Mouse (Mus musculus): ENCODE data around the gene Actn4. TPM values are rescaled to one million over a fixed set of nuclear protein-coding genes. Genes with fewer than 3 reads are reported as not detected.

The Actn4 gene
- polyA plus RNA-seq, 1 experiment: 105 TPM

GRCm38 (mm10) chr7:28918540-28918939 is 43.6 kb downstream of the Actn4 start:
- H3K4me1 ChIP-seq (ENCODE audit: control insufficient read depth, insufficient read depth, low read length): peaks cover 35% of the 10 kb centered on the region
- TF ChIP-seq CTCF (IDR thresholded peaks at IDR 0.05; ENCODE audit: low read depth, low read length): no peak
- TF ChIP-seq POLR2A (IDR thresholded peaks at IDR 0.05; ENCODE audit: borderline replicate concordance, low read depth, low read length): no peak

GRCm38 (mm10) chr7:28917503-28918426 is 44.4 kb downstream of the Actn4 start:
- H3K27ac ChIP-seq (ENCODE audit: insufficient read depth, low read depth, low read length): no peak overlapping the region; the same call in 1 of the 2 replicates
- H3K4me1 ChIP-seq (ENCODE audit: control insufficient read depth, insufficient read depth, low read length): peaks cover 27% of the 10 kb centered on the region
- H3K4me3 ChIP-seq (ENCODE audit: insufficient read depth, low read length): no peak overlapping the region
- TF ChIP-seq CTCF (IDR thresholded peaks at IDR 0.05; ENCODE audit: low read depth, low read length) (no peak), POLR2A (IDR thresholded peaks at IDR 0.05; ENCODE audit: borderline replicate concordance, low read depth, low read length) (no peak)

More at GRCm38 (mm10) chr7:28918540-28918939, 43.6 kb downstream of the Actn4 start:
- Histone ChIP-seq H3K27ac (ENCODE audit: insufficient read depth, low read depth, low read length) (no peak overlapping the region), H3K4me3 (ENCODE audit: insufficient read depth, low read length) (no peak overlapping the region)

GRCm38 (mm10) chr7:28916491-28916890 is 45.6 kb downstream of the Actn4 start:
- no peak overlapping the region for H3K4me3 ChIP-seq (ENCODE audit: insufficient read depth, low read length)
- H3K27ac ChIP-seq (ENCODE audit: insufficient read depth, low read depth, low read length): no peak overlapping the region
- TF ChIP-seq POLR2A (IDR thresholded peaks at IDR 0.05; ENCODE audit: borderline replicate concordance, low read depth, low read length) (no peak), CTCF (IDR thresholded peaks at IDR 0.05; ENCODE audit: low read depth, low read length) (no peak)
- H3K4me1 ChIP-seq (ENCODE audit: control insufficient read depth, insufficient read depth, low read length): peaks cover 21% of the 10 kb centered on the region

GRCm38 (mm10) chr7:28913171-28913570 is 49.0 kb downstream of the Actn4 start:
- TF ChIP-seq POLR2A (IDR thresholded peaks at IDR 0.05; ENCODE audit: borderline replicate concordance, low read depth, low read length): no peak
- TF ChIP-seq CTCF (IDR thresholded peaks at IDR 0.05; ENCODE audit: low read depth, low read length): no peak
- Histone ChIP-seq H3K4me3 (ENCODE audit: insufficient read depth, low read length) (no peak overlapping the region), H3K4me1 (ENCODE audit: control insufficient read depth, insufficient read depth, low read length) (peaks cover 16% of the 10 kb centered on the region), H3K27ac (ENCODE audit: insufficient read depth, low read depth, low read length) (no peak overlapping the region)

- Histone ChIP-seq H3K4me3 (ENCODE audit: insufficient read depth, low read length) (no peak overlapping the region), H3K4me1 (ENCODE audit: control insufficient read depth, insufficient read depth, low read length) (peaks cover 20% of the 10 kb centered on the region), H3K27ac (ENCODE audit: insufficient read depth, low read depth, low read length) (no peak overlapping the region)
- no peak for TF ChIP-seq CTCF (IDR thresholded peaks at IDR 0.05; ENCODE audit: low read depth, low read length)
- TF ChIP-seq POLR2A (IDR thresholded peaks at IDR 0.05; ENCODE audit: borderline replicate concordance, low read depth, low read length): no peak
Measured at GRCm38 (mm10) chr7:28911632-28912031, 50.5 kb downstream of the Actn4 start.

- Histone ChIP-seq H3K4me3 (ENCODE audit: insufficient read depth, low read length) (peak overlapping the region; percentile 33), H3K27ac (ENCODE audit: insufficient read depth, low read depth, low read length) (peak overlapping the region; percentile 91), H3K4me1 (ENCODE audit: control insufficient read depth, insufficient read depth, low read length) (peaks cover 38% of the 10 kb centered on the region)
- no peak for TF ChIP-seq POLR2A (IDR thresholded peaks at IDR 0.05; ENCODE audit: borderline replicate concordance, low read depth, low read length)
- no peak for TF ChIP-seq CTCF (IDR thresholded peaks at IDR 0.05; ENCODE audit: low read depth, low read length)
Measured at GRCm38 (mm10) chr7:28907195-28907594, 54.9 kb downstream of the Actn4 start.

GRCm38 (mm10) chr7:28903778-28904177 is 58.4 kb downstream of the Actn4 start:
- no peak for TF ChIP-seq POLR2A (IDR thresholded peaks at IDR 0.05; ENCODE audit: borderline replicate concordance, low read depth, low read length)
- TF ChIP-seq CTCF (IDR thresholded peaks at IDR 0.05; ENCODE audit: low read depth, low read length): no peak
- peaks cover 38% of the 10 kb centered on the region for H3K4me1 ChIP-seq (ENCODE audit: control insufficient read depth, insufficient read depth, low read length)
- H3K4me3 ChIP-seq (ENCODE audit: insufficient read depth, low read length): no peak overlapping the region
- H3K27ac ChIP-seq (ENCODE audit: insufficient read depth, low read depth, low read length): no peak overlapping the region

GRCm38 (mm10) chr7:28902809-28903208 is 59.3 kb downstream of the Actn4 start:
- Histone ChIP-seq H3K4me3 (ENCODE audit: insufficient read depth, low read length) (no peak overlapping the region), H3K27ac (ENCODE audit: insufficient read depth, low read depth, low read length) (no peak overlapping the region), H3K4me1 (ENCODE audit: control insufficient read depth, insufficient read depth, low read length) (peaks cover 28% of the 10 kb centered on the region)
- TF ChIP-seq POLR2A (IDR thresholded peaks at IDR 0.05; ENCODE audit: borderline replicate concordance, low read depth, low read length): no peak

- Histone ChIP-seq H3K27ac (ENCODE audit: insufficient read depth, low read depth, low read length) (no peak overlapping the region), H3K4me3 (ENCODE audit: insufficient read depth, low read length) (no peak overlapping the region), H3K4me1 (ENCODE audit: control insufficient read depth, insufficient read depth, low read length) (peaks cover 23% of the 10 kb centered on the region)
- no peak for TF ChIP-seq POLR2A (IDR thresholded peaks at IDR 0.05; ENCODE audit: borderline replicate concordance, low read depth, low read length)
- TF ChIP-seq CTCF (IDR thresholded peaks at IDR 0.05; ENCODE audit: low read depth, low read length): no peak
Measured at GRCm38 (mm10) chr7:28902180-28902579, 60.0 kb downstream of the Actn4 start.
